Mouse (Mus musculus): ENCODE data around the gene Flvcr2. TPM values are rescaled to one million over a fixed set of nuclear protein-coding genes. Genes with fewer than 3 reads are reported as not detected.

The Flvcr2 gene
- total and polyA plus RNA-seq, 3 experiments: 0.07 TPM; not detected in 2

DNA sequence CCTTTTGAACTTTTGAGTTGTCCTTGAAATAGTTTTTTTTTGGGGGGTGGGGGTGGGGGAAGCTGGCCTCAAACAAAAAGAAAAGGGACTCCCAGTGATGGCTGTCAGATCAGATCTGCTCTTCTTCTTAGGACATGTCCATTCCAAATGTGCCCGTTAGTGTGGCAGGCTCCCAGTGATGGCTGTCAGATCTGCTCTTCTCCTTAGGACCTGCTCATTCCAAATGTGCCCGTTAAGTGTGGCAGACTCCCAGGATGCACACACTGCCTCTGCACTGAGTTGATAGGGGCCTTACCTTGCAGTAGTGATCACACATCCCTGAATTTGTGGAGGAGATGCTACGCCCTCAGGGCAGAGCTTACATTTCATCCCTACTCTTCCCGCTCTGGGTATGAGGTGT, 45.8 kb downstream of the Flvcr2 start:
- no peak for DNase-seq (ENCODE audit: low read depth, low spot score)
- Histone ChIP-seq H3K4me1 (ENCODE audit: control insufficient read depth in 1 of 2, insufficient read depth in 2 of 2, low read length in 2 of 2) (no peaks in the 10 kb centered on the region), H3K27ac (ENCODE audit: control insufficient read depth, low read depth, low read length) (no peak overlapping the region), H3K36me3 (ENCODE audit: control insufficient read depth in 1 of 2, insufficient read depth in 2 of 2, low read length in 2 of 2) (no peaks in the 10 kb centered on the region), H3K79me2 (ENCODE audit: control insufficient read depth, insufficient read depth, low read length, poor library complexity) (no peaks in the 10 kb centered on the region), H3K4me3 (ENCODE audit: control insufficient read depth in 1 of 2, insufficient read depth in 1 of 2, low read depth in 2 of 2, low read length in 2 of 2) (no peak overlapping the region), H3K9me3 (replicated peaks; ENCODE audit: insufficient read depth, low read length) (no peaks in the 10 kb centered on the region), H3K27me3 (ENCODE audit: control insufficient read depth in 1 of 2, insufficient read depth in 2 of 2, low read length in 2 of 2) (no peaks in the 10 kb centered on the region), H3K9ac (ENCODE audit: control insufficient read depth, low read depth, low read length, poor library complexity, severe bottlenecking) (no peak overlapping the region)
- TF ChIP-seq CHD1 (IDR thresholded peaks at IDR 0.05; ENCODE audit: low read depth, low read length) (no peak), MXI1 (IDR thresholded peaks at IDR 0.05; ENCODE audit: low read depth, low read length) (no peak), USF1 (IDR thresholded peaks at IDR 0.05; ENCODE audit: low read depth, low read length) (no peak), EP300 (IDR thresholded peaks at IDR 0.05; ENCODE audit: low read depth in 1 of 2, low read length in 2 of 2) (no peak), TBP (IDR thresholded peaks at IDR 0.05; ENCODE audit: low read depth, low read length) (no peak), RAD21 (IDR thresholded peaks at IDR 0.05; ENCODE audit: low read depth, low read length) (no peak), ZKSCAN1 (IDR thresholded peaks at IDR 0.05; ENCODE audit: low read depth, low read length) (no peak), USF2 (IDR thresholded peaks at IDR 0.05; ENCODE audit: borderline replicate concordance in 1 of 2, insufficient read depth in 1 of 2, low read depth in 1 of 2, low read length in 2 of 2) (no peak), MYC (IDR thresholded peaks at IDR 0.05; ENCODE audit: low read depth, low read length) (no peak)

- no peak for DNase-seq (ENCODE audit: low read depth, low spot score)
- TF ChIP-seq ELF1 (IDR thresholded peaks at IDR 0.05; ENCODE audit: low read depth, low read length): no peak
- TF ChIP-seq CHD2 (IDR thresholded peaks at IDR 0.05; ENCODE audit: low read length): no peak
- TF ChIP-seq BHLHE40 (IDR thresholded peaks at IDR 0.05; ENCODE audit: borderline replicate concordance, low read depth, low read length): no peak
- no peak for TF ChIP-seq E2F4 (IDR thresholded peaks at IDR 0.05; ENCODE audit: borderline replicate concordance, low read depth, low read length)
- no peak for TF ChIP-seq NRF1 (IDR thresholded peaks at IDR 0.05; ENCODE audit: insufficient read depth, low read depth, low read length, poor library complexity, severe bottlenecking)
- no peak for TF ChIP-seq EP300 (IDR thresholded peaks at IDR 0.05; ENCODE audit: low read depth in 1 of 2, low read length in 2 of 2)
- no peak for TF ChIP-seq TAL1 (IDR thresholded peaks at IDR 0.05; ENCODE audit: low read length)
- TF ChIP-seq UBTF (IDR thresholded peaks at IDR 0.05; ENCODE audit: borderline replicate concordance, insufficient read depth, low read depth, low read length): no peak
- TF ChIP-seq TBP (IDR thresholded peaks at IDR 0.05; ENCODE audit: low read depth, low read length): no peak
- no peak for TF ChIP-seq GABPA (IDR thresholded peaks at IDR 0.05; ENCODE audit: low read depth, low read length)
- TF ChIP-seq HCFC1 (IDR thresholded peaks at IDR 0.05; ENCODE audit: low read depth, low read length): no peak
- no peak for TF ChIP-seq ZC3H11A (IDR thresholded peaks at IDR 0.05; ENCODE audit: low read depth, low read length)
- TF ChIP-seq MAFK (IDR thresholded peaks at IDR 0.05; ENCODE audit: borderline replicate concordance, low read depth, low read length): no peak
- TF ChIP-seq ZKSCAN1 (IDR thresholded peaks at IDR 0.05; ENCODE audit: low read depth, low read length): no peak
- TF ChIP-seq JUND (IDR thresholded peaks at IDR 0.05; ENCODE audit: low read depth, low read length): no peak
- TF ChIP-seq MXI1 (IDR thresholded peaks at IDR 0.05; ENCODE audit: low read depth, low read length): no peak
- TF ChIP-seq POLR2AphosphoS5 (IDR thresholded peaks at IDR 0.05; ENCODE audit: borderline replicate concordance, low read depth, low read length): no peak
These were observed 46.5 kb downstream of the Flvcr2 start for GRCm38 (mm10) chr12:85792821-85793346.

More at GRCm38 (mm10) chr12:85792821-85793346, 46.5 kb downstream of the Flvcr2 start:
- no peak overlapping the region for H3K4me3 ChIP-seq (ENCODE audit: control insufficient read depth in 1 of 2, insufficient read depth in 1 of 2, low read depth in 2 of 2, low read length in 2 of 2)
- H3K9ac ChIP-seq (ENCODE audit: control insufficient read depth, low read depth, low read length, poor library complexity, severe bottlenecking): no peak overlapping the region
- H3K4me1 ChIP-seq (ENCODE audit: control insufficient read depth in 1 of 2, insufficient read depth in 2 of 2, low read length in 2 of 2): no peaks in the 10 kb centered on the region
- H3K9me3 ChIP-seq (replicated peaks; ENCODE audit: insufficient read depth, low read length): no peaks in the 10 kb centered on the region
- H3K27me3 ChIP-seq (ENCODE audit: control insufficient read depth in 1 of 2, insufficient read depth in 2 of 2, low read length in 2 of 2): no peaks in the 10 kb centered on the region
- H3K27ac ChIP-seq (ENCODE audit: control insufficient read depth, low read depth, low read length): no peak overlapping the region
- no peaks in the 10 kb centered on the region for H3K79me2 ChIP-seq (ENCODE audit: control insufficient read depth, insufficient read depth, low read length, poor library complexity)
- no peaks in the 10 kb centered on the region for H3K36me3 ChIP-seq (ENCODE audit: control insufficient read depth in 1 of 2, insufficient read depth in 2 of 2, low read length in 2 of 2)

Measured in MEL (cell line).